Mouse (Mus musculus) bone marrow, adult 2 months (tissue): ENCODE results near the gene Icos. TPM values are rescaled to one million over a fixed set of nuclear protein-coding genes. Genes with fewer than 3 reads are reported as not detected.

Experiments used
- H3K27ac ChIP-seq: fragments of 200-500 bp; 2 replicates; pipeline ENCODE4 v1.5.1; 2012; ENCODE audit warnings: low read depth, mild to moderate bottlenecking, control low read depth, inconsistent platforms, low read length; ENCODE audit not compliant: control insufficient read depth, poor library complexity, insufficient read depth
- H3K4me1 ChIP-seq: fragments of 200-500 bp; 2 replicates; pipeline ENCODE4 v1.6.1; 2011; ENCODE audit warnings: low read length; ENCODE audit not compliant: control insufficient read depth, insufficient read depth
- H3K4me3 ChIP-seq: fragments of 200-500 bp; replicated peaks from 2 replicates; pipeline ENCODE3; 2011; ENCODE audit warnings: mild to moderate bottlenecking, low read depth, low read length, control low read depth; ENCODE audit not compliant: control insufficient read depth
- CTCF ChIP-seq: fragments of 200-500 bp; IDR thresholded peaks from 2 replicates; pipeline ENCODE4 v1.5.1; 2011; ENCODE audit warnings: low read length, control low read depth; ENCODE audit not compliant: control insufficient read depth, insufficient read depth
- POLR2A ChIP-seq: fragments of 200-500 bp; IDR thresholded peaks from 2 replicates; pipeline ENCODE4 v1.6.1; 2011; ENCODE audit warnings: low read depth, mild to moderate bottlenecking, control low read depth, low read length, borderline replicate concordance; ENCODE audit not compliant: control insufficient read depth
- WGBS: fragments of 180-500 bp; shearing (Covaris S2); methylation state at CpG from one replicate; pipeline ENCODE4 v1.1.7; 2018; 5-methylcytosine and 5-hydroxymethylcytosine counted together
- polyA plus RNA-seq: library from polyadenylated mRNA; stranded (reverse); fragments of >200 nt; gene quantifications from 2 replicates; pipeline ENCODE4 v1.2.4, GENCODE M21; 2011; ENCODE audit warnings: low replicate concordance; ENCODE audit not compliant: missing spikeins, insufficient read depth, insufficient read length

Icos gene
- polyA plus RNA-seq, 1 experiment = not detected

GRCm38 (mm10) chr1:61001786-61002354 is 24.1 kb downstream of the Icos start:
- 83% methylated on average over 7 of the region's 7 CpGs for WGBS

DNA sequence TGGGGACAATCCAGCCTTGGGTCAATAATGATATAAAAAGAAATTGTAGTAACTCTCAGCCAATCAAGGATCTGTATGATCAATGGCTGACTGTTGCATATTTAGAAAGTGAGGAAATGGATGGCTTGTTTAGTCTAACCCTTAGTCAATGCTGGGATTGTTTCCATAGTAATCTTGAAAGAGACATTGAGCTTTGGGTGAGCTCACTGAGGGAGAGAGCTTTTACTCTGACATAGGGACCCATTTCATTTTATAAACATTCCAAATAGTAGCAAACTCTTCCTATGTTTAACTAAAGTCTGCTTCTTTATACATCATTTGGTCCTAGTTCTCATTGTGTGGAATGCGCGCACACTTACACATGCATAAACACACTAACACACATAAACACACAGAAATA is 28.5 kb downstream of the Icos start:
- no peak for TF ChIP-seq POLR2A
- no peak for TF ChIP-seq CTCF
- Histone ChIP-seq H3K4me1 (no peaks in the 10 kb centered on the region), H3K27ac (no peak overlapping the region), H3K4me3 (no peak overlapping the region)
- WGBS = 87% methylated on average over 2 of the region's 2 CpGs

More at GRCm38 (mm10) chr1:61001786-61002354, 24.1 kb downstream of the Icos start:
- Histone ChIP-seq H3K4me3 (no peak overlapping the region), H3K4me1 (no peaks in the 10 kb centered on the region), H3K27ac (no peak overlapping the region)
- no peak for TF ChIP-seq POLR2A
- TF ChIP-seq CTCF = no peak

DNA sequence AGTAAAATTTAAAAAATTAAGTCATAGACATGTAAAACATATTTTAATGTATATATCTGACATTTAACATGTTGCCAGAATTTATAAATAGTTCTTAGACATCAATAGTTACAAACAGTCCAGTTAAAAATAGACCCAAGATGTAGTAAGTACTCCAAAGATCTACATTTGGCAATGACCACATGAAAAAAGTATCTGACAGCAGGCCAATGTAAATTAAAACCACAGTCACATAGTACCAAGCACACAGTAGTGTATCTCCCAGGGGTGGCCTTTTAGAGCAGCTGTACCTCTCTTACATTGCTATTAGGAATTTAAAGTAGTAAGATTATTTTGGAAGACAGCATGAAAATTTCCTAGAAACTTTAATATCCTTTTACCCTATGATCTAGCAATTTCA is 29.8 kb downstream of the Icos start:
- Histone ChIP-seq H3K27ac (no peak overlapping the region), H3K4me1 (no peaks in the 10 kb centered on the region), H3K4me3 (no peak overlapping the region)
- TF ChIP-seq POLR2A = no peak
- no peak for TF ChIP-seq CTCF

GRCm38 (mm10) chr1:61016578-61017118 is 38.9 kb downstream of the Icos start:
- no peak for TF ChIP-seq CTCF
- no peak for TF ChIP-seq POLR2A
- H3K4me3 ChIP-seq = no peak overlapping the region

GRCm38 (mm10) chr1:61026712-61027111 is 49.0 kb downstream of the Icos start:
- no peak overlapping the region for H3K4me3 ChIP-seq
- H3K27ac ChIP-seq = no peak overlapping the region
- WGBS = 76% methylated on average over 5 of the region's 5 CpGs
- H3K4me1 ChIP-seq = no peaks in the 10 kb centered on the region
- no peak for TF ChIP-seq POLR2A
- TF ChIP-seq CTCF = no peak

More at GRCm38 (mm10) chr1:61016578-61017118, 38.9 kb downstream of the Icos start:
- Histone ChIP-seq H3K4me1 (no peaks in the 10 kb centered on the region), H3K27ac (no peak overlapping the region)
- 85% methylated on average over 1 of the region's 1 CpGs for WGBS

- WGBS = 81% methylated on average over 3 of the region's 3 CpGs
- no peak overlapping the region for H3K4me3 ChIP-seq
- TF ChIP-seq CTCF (no peak), POLR2A (no peak)
- no peak overlapping the region for H3K27ac ChIP-seq
- no peaks in the 10 kb centered on the region for H3K4me1 ChIP-seq
Observed at GRCm38 (mm10) chr1:61027519-61027918, 49.8 kb downstream of the Icos start.

DNA sequence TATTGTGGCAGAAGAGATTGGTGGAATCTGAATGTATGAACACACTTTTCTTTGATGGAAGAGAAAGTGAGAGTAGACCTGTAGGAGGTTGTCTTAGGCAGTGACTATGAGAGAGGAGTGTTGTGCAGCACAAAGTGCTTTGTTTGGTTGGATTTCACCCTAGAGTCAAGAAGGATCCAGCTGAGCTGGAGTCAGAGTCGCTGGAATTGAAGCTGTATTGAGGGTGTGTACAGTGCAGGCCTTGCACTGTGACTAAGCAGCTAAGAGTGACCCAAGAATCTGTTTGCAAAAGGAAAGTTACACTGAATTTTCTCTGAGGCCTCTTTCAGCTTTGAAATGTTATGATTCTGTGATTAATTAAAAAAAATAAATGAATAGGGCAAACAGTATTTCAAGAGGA is 52.2 kb downstream of the Icos start:
- WGBS = 52% methylated on average over 1 of the region's 1 CpGs

DNA sequence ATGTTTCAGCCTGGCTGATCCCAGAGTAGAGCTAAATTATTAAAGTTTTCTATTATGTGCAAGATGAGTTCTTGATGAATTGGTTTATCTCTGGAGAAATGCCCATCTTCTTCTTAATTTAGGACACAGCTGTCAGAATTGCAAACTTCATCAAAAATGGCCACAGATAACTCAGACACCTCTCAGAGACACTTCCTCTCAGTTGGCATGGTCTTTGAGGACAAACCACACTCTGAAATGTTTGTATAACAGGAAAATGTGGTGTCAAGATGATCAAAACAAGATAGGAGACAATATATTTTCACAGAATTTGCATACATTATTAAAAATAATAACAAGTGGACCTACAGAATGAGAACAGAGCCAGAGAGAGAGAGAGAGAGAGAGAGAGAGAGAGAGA is 52.8 kb downstream of the Icos start:
- H3K4me1 ChIP-seq = no peaks in the 10 kb centered on the region
- H3K4me3 ChIP-seq = no peak overlapping the region
- TF ChIP-seq POLR2A = no peak
- no peak for TF ChIP-seq CTCF
- H3K27ac ChIP-seq = no peak overlapping the region

More for the DNA sequence above, 52.2 kb downstream of the Icos start:
- no peak overlapping the region for H3K27ac ChIP-seq
- no peak overlapping the region for H3K4me3 ChIP-seq
- TF ChIP-seq CTCF = no peak
- TF ChIP-seq POLR2A = no peak
- no peaks in the 10 kb centered on the region for H3K4me1 ChIP-seq

- TF ChIP-seq POLR2A (no peak), CTCF (no peak)
- Histone ChIP-seq H3K4me3 (no peak overlapping the region), H3K27ac (no peak overlapping the region), H3K4me1 (no peaks in the 10 kb centered on the region)
- 67% methylated on average over 1 of the region's 1 CpGs for WGBS
Observed at GRCm38 (mm10) chr1:61035270-61035669, 57.5 kb downstream of the Icos start.

- no peak overlapping the region for H3K4me3 ChIP-seq
- H3K27ac ChIP-seq = no peak overlapping the region
- WGBS = 64% methylated on average over 4 of the region's 4 CpGs
- no peak for TF ChIP-seq CTCF
- TF ChIP-seq POLR2A = no peak
- H3K4me1 ChIP-seq = no peaks in the 10 kb centered on the region
Observed at GRCm38 (mm10) chr1:61038223-61038622, 60.5 kb downstream of the Icos start.
